Mouse (Mus musculus) liver, embryonic 13.5 days (tissue): ENCODE measurements around the gene Dpp10. TPM values are rescaled to one million over a fixed set of nuclear protein-coding genes. Genes with fewer than 3 reads are reported as not detected.

Experiments
- ATAC-seq: fragments of 200-750 bp; cut with Nextera tagmentation; 2 replicates; pipeline ENCODE4 v1.8.0; 2017; ENCODE audit warnings: low read depth, mild to moderate bottlenecking, moderate number of reproducible peaks, moderate library complexity
- DNase-seq: peaks from one replicate; pipeline ENCODE4 v3.0.0; 2022
- H3K27ac ChIP-seq: fragments of 300-500 bp; sonication (generic); 2 replicates; pipeline ENCODE4 v1.5.1; 2015; ENCODE audit warnings: moderate library complexity, mild to moderate bottlenecking, inconsistent platforms
- H3K27me3 ChIP-seq: fragments of 300-500 bp; sonication (generic); 2 replicates; pipeline ENCODE4 v1.6.1; 2015; ENCODE audit warnings: mild to moderate bottlenecking, inconsistent platforms
- H3K36me3 ChIP-seq: fragments of 300-500 bp; sonication (generic); 2 replicates; pipeline ENCODE4 v1.6.1; 2015; ENCODE audit warnings: mild to moderate bottlenecking, inconsistent platforms
- H3K4me1 ChIP-seq: fragments of 300-500 bp; sonication (generic); replicated peaks from 2 replicates; pipeline ENCODE4 v1.6.1; 2015; ENCODE audit warnings: inconsistent platforms
- H3K4me2 ChIP-seq: fragments of 300-500 bp; sonication (generic); 2 replicates; pipeline ENCODE4 v1.6.1; 2015; ENCODE audit warnings: inconsistent platforms, mild to moderate bottlenecking, moderate library complexity
- H3K4me3 ChIP-seq: fragments of 300-500 bp; sonication (generic); replicated peaks from 2 replicates; pipeline ENCODE4 v1.5.1; 2015; ENCODE audit warnings: mild to moderate bottlenecking, inconsistent platforms
- H3K9ac ChIP-seq: fragments of 300-500 bp; sonication (generic); 2 replicates; pipeline ENCODE4 v1.6.1; 2015; ENCODE audit warnings: mild to moderate bottlenecking, inconsistent platforms
- H3K9me3 ChIP-seq: fragments of 300-500 bp; sonication (generic); replicated peaks from 2 replicates; pipeline ENCODE4 v1.6.1; 2016; ENCODE audit warnings: inconsistent platforms
- WGBS: fragments of 180-500 bp; shearing (Covaris S2); methylation state at CpG from one replicate; pipeline ENCODE4 v1.1.7; 2015; ENCODE audit not compliant: insufficient replicate concordance; 5-methylcytosine and 5-hydroxymethylcytosine counted together
- polyA plus RNA-seq: library from polyadenylated mRNA; unstranded; fragments of >200 nt; fragmentation: Nextera tagmentation; extraction: Ambion mirVana; gene quantifications from 2 replicates; pipeline ENCODE4 v1.2.1, GENCODE M21; 2015

The Dpp10 gene
- polyA plus RNA-seq, 1 experiment from 2014 or later = 0.02 TPM

GRCm38 (mm10) chr1:123985324-123986024, 59.9 kb downstream of the Dpp10 start:
- no peak for DNase-seq
- ATAC-seq = no peak
- Histone ChIP-seq H3K9ac (no peak overlapping the region), H3K36me3 (no peaks in the 10 kb centered on the region), H3K27ac (no peak overlapping the region), H3K4me3 (no peak overlapping the region), H3K9me3 (no peaks in the 10 kb centered on the region), H3K4me1 (no peaks in the 10 kb centered on the region), H3K27me3 (no peaks in the 10 kb centered on the region), H3K4me2 (no peak overlapping the region)
- 51% methylated on average over 2 of the region's 2 CpGs for WGBS

- no peak overlapping the region for H3K4me3 ChIP-seq
- no peaks in the 10 kb centered on the region for H3K36me3 ChIP-seq
- no peaks in the 10 kb centered on the region for H3K27me3 ChIP-seq
- H3K4me2 ChIP-seq = no peak overlapping the region
- no peak overlapping the region for H3K27ac ChIP-seq
- DNase-seq = no peak
- H3K9me3 ChIP-seq = no peaks in the 10 kb centered on the region
- ATAC-seq = no peak
- no peak overlapping the region for H3K9ac ChIP-seq
- no peaks in the 10 kb centered on the region for H3K4me1 ChIP-seq
- WGBS = 41% methylated on average over 1 of the region's 1 CpGs
These were observed 66.8 kb downstream of the Dpp10 start for GRCm38 (mm10) chr1:123978597-123978996.

GRCm38 (mm10) chr1:123974621-123975020, 70.7 kb downstream of the Dpp10 start:
- DNase-seq (no peak), ATAC-seq (no peak)
- 18% methylated on average over 3 of the region's 3 CpGs for WGBS
- Histone ChIP-seq H3K4me2 (no peak overlapping the region), H3K27ac (no peak overlapping the region), H3K36me3 (no peaks in the 10 kb centered on the region), H3K9ac (no peak overlapping the region), H3K4me1 (no peaks in the 10 kb centered on the region), H3K27me3 (no peaks in the 10 kb centered on the region), H3K9me3 (no peaks in the 10 kb centered on the region), H3K4me3 (no peak overlapping the region)

- Histone ChIP-seq H3K4me1 (no peaks in the 10 kb centered on the region), H3K9ac (no peak overlapping the region), H3K36me3 (no peaks in the 10 kb centered on the region), H3K4me3 (no peak overlapping the region), H3K27ac (no peak overlapping the region), H3K27me3 (no peaks in the 10 kb centered on the region), H3K9me3 (no peaks in the 10 kb centered on the region), H3K4me2 (no peak overlapping the region)
- 61% methylated on average over 4 of the region's 4 CpGs for WGBS
- ATAC-seq (no peak), DNase-seq (no peak)
These were observed 99.2 kb downstream of the Dpp10 start for GRCm38 (mm10) chr1:123946149-123946548.

- ATAC-seq = no peak
These were observed 104.5 kb downstream of the Dpp10 start for GRCm38 (mm10) chr1:123940826-123941225.

GRCm38 (mm10) chr1:123933812-123934727, 111.3 kb downstream of the Dpp10 start:
- Histone ChIP-seq H3K27me3 (no peaks in the 10 kb centered on the region), H3K4me1 (no peaks in the 10 kb centered on the region), H3K4me3 (no peak overlapping the region), H3K4me2 (no peak overlapping the region), H3K9me3 (no peaks in the 10 kb centered on the region), H3K36me3 (no peaks in the 10 kb centered on the region), H3K9ac (no peak overlapping the region), H3K27ac (no peak overlapping the region)
- WGBS = 36% methylated on average over 7 of the region's 7 CpGs
- ATAC-seq = no peak
- no peak for DNase-seq

More at GRCm38 (mm10) chr1:123940826-123941225, 104.5 kb downstream of the Dpp10 start:
- no peaks in the 10 kb centered on the region for H3K27me3 ChIP-seq
- H3K4me2 ChIP-seq = no peak overlapping the region
- H3K9ac ChIP-seq = no peak overlapping the region
- no peaks in the 10 kb centered on the region for H3K9me3 ChIP-seq
- no peak overlapping the region for H3K4me3 ChIP-seq
- H3K27ac ChIP-seq = no peak overlapping the region
- no peak for DNase-seq
- WGBS = 79% methylated on average over 1 of the region's 1 CpGs
- H3K4me1 ChIP-seq = no peaks in the 10 kb centered on the region
- H3K36me3 ChIP-seq = no peaks in the 10 kb centered on the region

- no peak overlapping the region for H3K4me2 ChIP-seq
- WGBS = 42% methylated on average over 3 of the region's 3 CpGs
These were observed 117.4 kb downstream of the Dpp10 start for GRCm38 (mm10) chr1:123928003-123928370.

GRCm38 (mm10) chr1:123927278-123928002, 117.9 kb downstream of the Dpp10 start:
- Histone ChIP-seq H3K27me3 (no peaks in the 10 kb centered on the region), H3K27ac (no peak overlapping the region), H3K4me2 (no peak overlapping the region), H3K36me3 (no peaks in the 10 kb centered on the region), H3K4me1 (no peaks in the 10 kb centered on the region), H3K9ac (no peak overlapping the region), H3K4me3 (no peak overlapping the region), H3K9me3 (no peaks in the 10 kb centered on the region)
- DNase-seq (no peak), ATAC-seq (no peak)

More at GRCm38 (mm10) chr1:123928003-123928370, 117.4 kb downstream of the Dpp10 start:
- H3K9me3 ChIP-seq = no peaks in the 10 kb centered on the region
- ATAC-seq (no peak), DNase-seq (no peak)
- H3K9ac ChIP-seq = no peak overlapping the region
- H3K4me1 ChIP-seq = no peaks in the 10 kb centered on the region
- no peak overlapping the region for H3K4me3 ChIP-seq
- H3K27me3 ChIP-seq = no peaks in the 10 kb centered on the region
- no peak overlapping the region for H3K27ac ChIP-seq
- no peaks in the 10 kb centered on the region for H3K36me3 ChIP-seq

GRCm38 (mm10) chr1:123924905-123925304, 120.5 kb downstream of the Dpp10 start:
- 43% methylated on average over 1 of the region's 1 CpGs for WGBS
- Histone ChIP-seq H3K27ac (no peak overlapping the region), H3K9me3 (no peaks in the 10 kb centered on the region), H3K4me2 (no peak overlapping the region), H3K4me1 (no peaks in the 10 kb centered on the region), H3K9ac (no peak overlapping the region), H3K27me3 (no peaks in the 10 kb centered on the region), H3K4me3 (no peak overlapping the region), H3K36me3 (no peaks in the 10 kb centered on the region)
- no peak for ATAC-seq
- DNase-seq = no peak

GRCm38 (mm10) chr1:123923907-123924306, 121.5 kb downstream of the Dpp10 start:
- H3K27me3 ChIP-seq = no peaks in the 10 kb centered on the region
- WGBS = 40% methylated on average over 2 of the region's 2 CpGs
- H3K9ac ChIP-seq = no peak overlapping the region
- no peak for ATAC-seq
- H3K4me3 ChIP-seq = no peak overlapping the region
- H3K27ac ChIP-seq = no peak overlapping the region
- no peaks in the 10 kb centered on the region for H3K4me1 ChIP-seq
- no peaks in the 10 kb centered on the region for H3K9me3 ChIP-seq
- no peaks in the 10 kb centered on the region for H3K36me3 ChIP-seq
- no peak overlapping the region for H3K4me2 ChIP-seq
- no peak for DNase-seq

GRCm38 (mm10) chr1:123919606-123920005, 125.8 kb downstream of the Dpp10 start:
- 66% methylated on average over 1 of the region's 1 CpGs for WGBS

More at GRCm38 (mm10) chr1:123919606-123920005, 125.8 kb downstream of the Dpp10 start:
- H3K4me1 ChIP-seq = no peaks in the 10 kb centered on the region
- no peak overlapping the region for H3K4me3 ChIP-seq
- no peak overlapping the region for H3K27ac ChIP-seq
- ATAC-seq = no peak
- no peak overlapping the region for H3K9ac ChIP-seq
- DNase-seq = no peak
- no peak overlapping the region for H3K4me2 ChIP-seq
- H3K9me3 ChIP-seq = no peaks in the 10 kb centered on the region
- no peaks in the 10 kb centered on the region for H3K36me3 ChIP-seq
- H3K27me3 ChIP-seq = no peaks in the 10 kb centered on the region
